Mouse (Mus musculus): ENCODE measurements around the gene Mllt3.

- TF ChIP-seq CTCF (conservative IDR thresholded peaks at IDR 0.05; ENCODE audit: low read length) (no peak), NANOG (IDR thresholded peaks at IDR 0.05; ENCODE audit: borderline replicate concordance, low read length) (no peak), POU5F1 (IDR thresholded peaks at IDR 0.05; ENCODE audit: borderline replicate concordance, low read length) (no peak)
These were observed 22.7 kb downstream of the Mllt3 start for GRCm38 (mm10) chr4:88010441-88010840.
